Mouse (Mus musculus): ENCODE results near the gene Gal. TPM values are rescaled to one million over a fixed set of nuclear protein-coding genes. Genes with fewer than 3 reads are reported as not detected.

Gal gene
- polyA plus RNA-seq, 1 experiment from 2014 or later: 1.1 TPM

DNA sequence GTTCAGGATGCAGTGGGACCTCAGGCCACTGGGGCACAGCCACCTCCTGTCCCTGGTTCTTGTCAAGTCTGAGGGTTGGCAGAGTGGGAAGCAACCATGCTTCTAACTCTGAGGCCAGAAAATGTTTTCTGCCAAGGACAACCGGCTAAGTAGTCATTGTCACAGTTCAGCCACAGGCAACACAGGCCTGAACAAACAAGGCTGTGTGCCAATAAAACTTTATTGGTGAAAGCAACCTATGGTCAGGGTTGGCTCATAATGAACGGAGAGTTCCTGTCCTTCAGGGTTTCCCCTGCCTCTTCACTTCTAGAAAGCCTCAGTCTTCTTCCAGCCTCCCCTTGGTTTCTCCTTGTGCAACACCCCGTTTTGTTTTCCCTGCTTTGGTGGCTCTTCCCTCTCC lies 21.5 kb upstream of the Gal start:
- Histone ChIP-seq H3K27ac (replicated peaks) (no peak overlapping the region), H3K27me3 (replicated peaks; ENCODE audit: low read depth, poor library complexity, severe bottlenecking) (peaks cover 7% of the 10 kb centered on the region), H3K4me3 (no peak overlapping the region), H3K36me3 (replicated peaks) (no peaks in the 10 kb centered on the region), H3K4me1 (peaks cover 30% of the 10 kb centered on the region), H3K9me3 (no peaks in the 10 kb centered on the region)
- DNase-seq (ENCODE audit: low spot score): no peak
- WGBS: 82% methylated on average over 3 of the region's 3 CpGs

- Histone ChIP-seq H3K4me3 (no peak overlapping the region), H3K4me1 (peaks cover 25% of the 10 kb centered on the region), H3K36me3 (replicated peaks) (no peaks in the 10 kb centered on the region), H3K9me3 (no peaks in the 10 kb centered on the region), H3K27me3 (replicated peaks; ENCODE audit: low read depth, poor library complexity, severe bottlenecking) (no peaks in the 10 kb centered on the region; the same call in 1 of the 2 replicates), H3K27ac (replicated peaks) (no peak overlapping the region)
- 44% methylated on average over 4 of the region's 4 CpGs for WGBS
- no peak for DNase-seq (ENCODE audit: low spot score)
These were observed 20.3 kb upstream of the Gal start for GRCm38 (mm10) chr19:3434641-3435040.

- no peaks in the 10 kb centered on the region for H3K36me3 ChIP-seq (replicated peaks)
- H3K4me3 ChIP-seq: no peak overlapping the region
- H3K27me3 ChIP-seq (replicated peaks; ENCODE audit: low read depth, poor library complexity, severe bottlenecking): no peaks in the 10 kb centered on the region; the same call in 1 of the 2 replicates
- no peak overlapping the region for H3K27ac ChIP-seq (replicated peaks)
- H3K4me1 ChIP-seq: peaks cover 29% of the 10 kb centered on the region
- WGBS: 40% methylated on average over 4 of the region's 4 CpGs
- peak; percentile 21 for DNase-seq (ENCODE audit: low spot score)
- H3K9me3 ChIP-seq: no peaks in the 10 kb centered on the region
These were observed 19.8 kb upstream of the Gal start for GRCm38 (mm10) chr19:3434124-3434523.

DNA sequence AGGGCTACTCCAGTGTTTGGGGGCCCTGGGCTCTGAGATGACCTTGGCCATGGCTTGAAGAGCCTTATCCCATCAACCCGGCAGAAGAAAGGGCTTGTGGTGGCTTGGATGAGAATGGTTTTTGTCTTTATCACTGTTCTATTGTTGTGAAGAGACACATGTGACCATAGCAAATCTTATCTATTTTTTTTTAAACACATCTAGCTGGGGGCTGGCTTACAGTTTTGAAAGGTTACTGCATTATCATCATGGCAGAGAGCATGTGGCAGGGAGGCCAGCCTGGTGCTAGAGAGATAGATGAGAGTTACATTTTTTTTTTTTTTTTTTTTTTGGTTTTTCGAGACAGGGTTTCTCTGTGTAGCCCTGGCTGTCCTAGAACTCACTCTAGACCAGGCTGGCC lies 17.6 kb upstream of the Gal start:
- Histone ChIP-seq H3K4me3 (no peak overlapping the region), H3K9me3 (no peaks in the 10 kb centered on the region), H3K27me3 (replicated peaks; ENCODE audit: low read depth, poor library complexity, severe bottlenecking) (no peaks in the 10 kb centered on the region), H3K36me3 (replicated peaks) (no peaks in the 10 kb centered on the region), H3K4me1 (peaks cover 31% of the 10 kb centered on the region), H3K27ac (replicated peaks) (no peak overlapping the region)
- WGBS: 86% methylated on average over 2 of the region's 2 CpGs
- no peak for DNase-seq (ENCODE audit: low spot score)

GRCm38 (mm10) chr19:3431066-3431465 lies 16.7 kb upstream of the Gal start:
- H3K9me3 ChIP-seq: no peaks in the 10 kb centered on the region
- peaks cover 31% of the 10 kb centered on the region for H3K4me1 ChIP-seq
- H3K27ac ChIP-seq (replicated peaks): no peak overlapping the region
- H3K27me3 ChIP-seq (replicated peaks; ENCODE audit: low read depth, poor library complexity, severe bottlenecking): no peaks in the 10 kb centered on the region
- no peak overlapping the region for H3K4me3 ChIP-seq
- 68% methylated on average over 7 of the region's 7 CpGs for WGBS
- no peaks in the 10 kb centered on the region for H3K36me3 ChIP-seq (replicated peaks)
- no peak for DNase-seq (ENCODE audit: low spot score)

GRCm38 (mm10) chr19:3429156-3429816 lies 14.9 kb upstream of the Gal start:
- peak overlapping the region; percentile 65 for H3K27ac ChIP-seq (replicated peaks)
- 46% methylated on average over 7 of the region's 7 CpGs for WGBS
- no peaks in the 10 kb centered on the region for H3K27me3 ChIP-seq (replicated peaks; ENCODE audit: low read depth, poor library complexity, severe bottlenecking)
- H3K36me3 ChIP-seq (replicated peaks): no peaks in the 10 kb centered on the region
- H3K4me1 ChIP-seq: peaks cover 22% of the 10 kb centered on the region
- H3K9me3 ChIP-seq: no peaks in the 10 kb centered on the region
- no peak for DNase-seq (ENCODE audit: low spot score)
- H3K4me3 ChIP-seq: no peak overlapping the region

GRCm38 (mm10) chr19:3428057-3428830 lies 13.9 kb upstream of the Gal start:
- DNase-seq (ENCODE audit: low spot score): no peak
- Histone ChIP-seq H3K4me3 (no peak overlapping the region), H3K9me3 (no peaks in the 10 kb centered on the region), H3K27me3 (replicated peaks; ENCODE audit: low read depth, poor library complexity, severe bottlenecking) (no peaks in the 10 kb centered on the region), H3K4me1 (peaks cover 11% of the 10 kb centered on the region), H3K27ac (replicated peaks) (no peak overlapping the region), H3K36me3 (replicated peaks) (no peaks in the 10 kb centered on the region)
- 88% methylated on average over 15 of the region's 15 CpGs for WGBS

GRCm38 (mm10) chr19:3424214-3424613 lies 9.9 kb upstream of the Gal start:
- H3K36me3 ChIP-seq (replicated peaks): no peaks in the 10 kb centered on the region
- H3K27ac ChIP-seq (replicated peaks): no peak overlapping the region
- H3K4me1 ChIP-seq: peaks cover 6% of the 10 kb centered on the region; the same call in 1 of the 2 replicates
- no peaks in the 10 kb centered on the region for H3K9me3 ChIP-seq
- DNase-seq (ENCODE audit: low spot score): no peak
- no peak overlapping the region for H3K4me3 ChIP-seq
- WGBS: 83% methylated on average over 2 of the region's 2 CpGs
- no peaks in the 10 kb centered on the region for H3K27me3 ChIP-seq (replicated peaks; ENCODE audit: low read depth, poor library complexity, severe bottlenecking)

DNA sequence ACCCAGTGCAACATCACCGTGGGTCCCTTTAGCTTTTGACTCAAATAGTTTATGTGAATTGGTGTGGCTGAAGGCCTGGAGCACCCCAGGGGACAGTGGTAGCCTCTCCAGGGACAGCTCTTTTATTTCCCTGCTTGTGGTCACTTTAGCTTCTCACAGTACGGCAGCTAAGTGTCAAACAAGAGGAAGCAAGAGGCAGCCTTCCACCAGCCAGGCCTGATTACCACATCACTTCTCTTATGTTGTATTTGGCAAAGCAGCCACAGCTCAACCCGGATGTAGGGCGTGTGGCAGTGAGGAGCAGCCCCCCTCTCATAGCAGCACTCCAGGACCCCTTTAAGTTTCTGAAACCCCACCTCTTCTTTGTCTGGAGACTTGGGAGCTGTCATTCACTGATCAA lies 8.6 kb upstream of the Gal start:
- Histone ChIP-seq H3K4me3 (no peak overlapping the region), H3K36me3 (replicated peaks) (no peaks in the 10 kb centered on the region), H3K9me3 (0 out of 2 replicates have a peak, but pooled peaks cover 4% of the 10 kb centered on the region), H3K4me1 (0 out of 2 replicates have a peak, but pooled peaks cover 4% of the 10 kb centered on the region), H3K27ac (replicated peaks) (no peak overlapping the region), H3K27me3 (replicated peaks; ENCODE audit: low read depth, poor library complexity, severe bottlenecking) (no peaks in the 10 kb centered on the region)
- WGBS: 72% methylated on average over 4 of the region's 4 CpGs
- no peak for DNase-seq (ENCODE audit: low spot score)

DNA sequence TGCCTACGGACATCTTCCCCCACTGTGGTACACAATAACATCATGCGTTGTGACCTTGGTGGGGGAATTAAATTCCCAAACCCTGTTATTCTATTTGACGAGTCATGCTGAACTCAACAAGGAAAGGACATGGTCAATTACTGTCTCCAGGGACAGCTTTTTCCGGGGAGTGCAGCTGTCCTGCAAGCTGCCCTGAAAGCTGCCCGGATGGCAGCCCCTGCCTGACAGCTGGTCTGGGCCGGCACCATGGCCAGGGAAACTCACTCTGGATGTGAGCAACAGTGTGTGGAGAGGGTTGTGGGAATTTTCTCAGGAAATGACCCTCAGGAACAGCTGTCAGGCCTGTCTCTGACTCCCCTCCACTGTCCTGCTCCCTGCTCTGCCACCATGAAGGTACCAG lies 8.1 kb upstream of the Gal start:
- Histone ChIP-seq H3K9me3 (0 out of 2 replicates have a peak, but pooled peaks cover 6% of the 10 kb centered on the region), H3K27ac (replicated peaks) (no peak overlapping the region), H3K36me3 (replicated peaks) (no peaks in the 10 kb centered on the region), H3K4me1 (0 out of 2 replicates have a peak, but pooled peaks cover 4% of the 10 kb centered on the region), H3K27me3 (replicated peaks; ENCODE audit: low read depth, poor library complexity, severe bottlenecking) (no peaks in the 10 kb centered on the region), H3K4me3 (no peak overlapping the region)
- no peak for DNase-seq (ENCODE audit: low spot score)
- WGBS: 66% methylated on average over 6 of the region's 6 CpGs

DNA sequence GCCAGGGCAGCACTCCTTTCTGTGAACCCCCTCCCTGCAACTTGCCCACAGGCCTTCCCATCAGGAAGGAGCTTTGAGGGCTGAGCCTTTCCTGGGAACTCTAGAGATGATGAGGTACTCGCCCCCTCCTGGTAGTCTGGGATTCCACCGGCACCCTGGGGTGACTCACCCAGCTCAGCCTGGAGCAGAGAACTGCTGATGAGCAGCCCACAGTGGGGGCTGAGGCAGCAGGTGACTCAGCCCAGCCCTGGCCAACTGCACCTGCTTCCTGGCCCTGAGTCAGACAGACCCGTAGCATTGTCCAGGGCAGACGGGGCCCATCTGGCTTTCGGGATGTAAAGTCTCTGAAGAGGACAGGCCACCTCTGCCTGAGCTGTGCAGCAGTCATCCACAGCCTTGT lies 4.9 kb upstream of the Gal start:
- 0 out of 2 replicates have a peak, but pooled peaks cover 6% of the 10 kb centered on the region for H3K9me3 ChIP-seq
- H3K27me3 ChIP-seq (replicated peaks; ENCODE audit: low read depth, poor library complexity, severe bottlenecking): peaks cover 25% of the 10 kb centered on the region
- H3K36me3 ChIP-seq (replicated peaks): no peaks in the 10 kb centered on the region
- WGBS: 61% methylated on average over 5 of the region's 5 CpGs
- H3K4me1 ChIP-seq: peaks cover 10% of the 10 kb centered on the region
- no peak for DNase-seq (ENCODE audit: low spot score)
- H3K4me3 ChIP-seq: no peak overlapping the region
- no peak overlapping the region for H3K27ac ChIP-seq (replicated peaks)

DNA sequence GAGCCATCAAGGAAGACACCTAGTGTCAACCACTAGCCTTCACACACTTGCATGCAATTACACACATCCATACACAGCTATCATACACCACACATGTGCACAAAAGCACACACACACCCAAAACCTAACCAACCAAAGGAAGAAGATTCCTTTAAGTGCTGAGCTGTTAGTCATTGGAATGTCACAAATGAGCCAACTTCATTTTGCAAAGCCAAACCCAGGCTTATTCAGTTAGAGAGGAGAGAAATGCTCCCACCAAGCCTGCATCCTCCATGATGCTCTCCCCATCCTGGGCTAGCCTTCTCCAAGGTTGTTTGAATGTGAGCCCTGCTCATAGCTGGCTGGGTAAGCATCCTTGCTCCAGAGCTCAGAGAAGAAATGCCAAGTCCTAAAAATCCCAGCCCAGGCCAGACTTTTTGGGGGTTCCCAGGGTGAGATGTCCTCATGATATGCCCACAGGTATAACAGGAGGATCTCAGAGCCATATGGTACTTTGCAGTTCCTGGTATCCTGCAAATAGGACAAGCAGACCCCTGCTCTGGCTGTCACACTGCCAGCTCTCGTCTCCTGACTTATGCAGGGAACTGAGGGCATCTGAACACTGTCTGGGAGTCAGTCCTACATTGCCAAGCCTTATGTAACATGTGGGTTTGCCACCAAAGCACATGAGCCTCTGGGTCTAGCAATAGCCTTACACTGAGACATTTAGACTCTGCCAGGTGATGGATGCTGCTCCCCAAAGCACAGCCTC lies 8.6 kb downstream of the Gal start:
- Histone ChIP-seq H3K27ac (replicated peaks) (no peak overlapping the region), H3K36me3 (replicated peaks) (no peaks in the 10 kb centered on the region), H3K4me3 (no peak overlapping the region), H3K9me3 (0 out of 2 replicates have a peak, but pooled peaks cover 2% of the 10 kb centered on the region), H3K4me1 (no peaks in the 10 kb centered on the region), H3K27me3 (replicated peaks; ENCODE audit: low read depth, poor library complexity, severe bottlenecking) (no peaks in the 10 kb centered on the region)
- 60% methylated on average over 1 of the region's 1 CpGs for WGBS
- DNase-seq (ENCODE audit: low spot score): no peak

Measured in embryonic facial prominence, embryonic 10.5 days (tissue).